In the genomic region with DNA sequence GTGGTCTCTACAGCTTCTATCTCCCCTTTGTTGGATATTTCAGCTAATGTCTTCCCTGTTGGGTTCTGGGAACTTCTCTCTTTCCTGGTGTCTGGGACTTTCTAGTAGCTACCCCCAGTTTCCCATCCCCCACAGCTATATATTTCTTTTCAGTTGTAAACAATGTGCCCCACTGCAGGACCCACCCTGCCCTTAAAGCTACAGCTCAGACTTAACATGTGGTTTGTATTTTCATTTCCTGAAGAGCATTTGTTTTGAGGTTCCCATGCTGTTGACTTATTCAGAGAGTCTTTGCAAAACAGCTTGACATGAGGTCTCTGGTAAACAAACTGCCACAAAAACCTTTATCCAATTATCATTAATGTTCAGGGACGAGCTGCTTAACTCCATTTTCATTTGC, we compare ENCODE assay signal across 22 mouse cellular contexts.
DNase-seq lines count a peak whose midpoint lies in the region; ATAC-seq lines count a peak whose summit lies in the region.
"Had no signal": no experiment of that assay in that cellular context is flagged by ENCODE, and none has a peak within 500 bp of the region (broad histone marks: within the 10 kb centered on the region; RNA-seq: fewer than 3 reads in every experiment).

No protein-coding gene starts in this region.

- no peaks in the 10 kb centered on the region; the same call in 1 of the 2 replicates for H3K4me1 ChIP-seq in embryonic facial prominence, embryonic 14.5 days (ENCODE audit: control insufficient read depth, insufficient read depth, low read length)
- H3K4me1 ChIP-seq in limb, embryonic 10.5 days = peaks cover 19% of the 10 kb centered on the region
- no peaks in the 10 kb centered on the region for H3K4me1 ChIP-seq in hindbrain, embryonic 12.5 days
- H3K4me1 ChIP-seq: forebrain, embryonic 13.5 days; heart, embryonic 12.5 days; hindbrain, embryonic 15.5 days had no signal

- WGBS in embryonic facial prominence, embryonic 14.5 days = 23% methylated on average over 1 of the region's 1 CpGs
- 22% methylated on average over 1 of the region's 1 CpGs for WGBS in limb, embryonic 10.5 days
- 72% methylated on average over 1 of the region's 1 CpGs for WGBS in hindbrain, embryonic 12.5 days

- H3K36me3 ChIP-seq in embryonic facial prominence, embryonic 14.5 days (ENCODE audit: control insufficient read depth, insufficient read depth, low read length) = no peaks in the 10 kb centered on the region
- H3K36me3 ChIP-seq in limb, embryonic 10.5 days = no peaks in the 10 kb centered on the region
- no peaks in the 10 kb centered on the region for H3K36me3 ChIP-seq in hindbrain, embryonic 12.5 days
- H3K36me3 ChIP-seq: heart, embryonic 12.5 days; hindbrain, embryonic 10.5 days; hindbrain, embryonic 15.5 days had no signal

- H3K27ac ChIP-seq in embryonic facial prominence, embryonic 14.5 days (replicated peaks; ENCODE audit: low read depth, low read length) = no peak overlapping the region
- peak overlapping the region; percentile 75 for H3K27ac ChIP-seq in limb, embryonic 10.5 days
- no peak overlapping the region for H3K27ac ChIP-seq in hindbrain, embryonic 12.5 days
- H3K27ac ChIP-seq: forebrain, embryonic 13.5 days; gastrocnemius, adult 2 months; hindbrain, embryonic 10.5 days; hindbrain, embryonic 15.5 days had no signal

- no peaks in the 10 kb centered on the region for H3K9me3 ChIP-seq in embryonic facial prominence, embryonic 14.5 days (ENCODE audit: control insufficient read depth, low read length)
- no peaks in the 10 kb centered on the region for H3K9me3 ChIP-seq in limb, embryonic 10.5 days (replicated peaks)
- H3K9me3 ChIP-seq in hindbrain, embryonic 12.5 days (replicated peaks) = no peaks in the 10 kb centered on the region
- H3K9me3 ChIP-seq: forebrain, embryonic 13.5 days; heart, embryonic 12.5 days; hindbrain, embryonic 10.5 days; hindbrain, embryonic 15.5 days had no signal

- H3K4me3 ChIP-seq in embryonic facial prominence, embryonic 14.5 days (ENCODE audit: low read depth, low read length) = no peak overlapping the region
- H3K4me3 ChIP-seq in limb, embryonic 10.5 days = no peak overlapping the region
- no peak overlapping the region for H3K4me3 ChIP-seq in hindbrain, embryonic 12.5 days
- H3K4me3 ChIP-seq: forebrain, embryonic 13.5 days; gastrocnemius, adult 2 months; heart, embryonic 12.5 days; hindbrain, embryonic 10.5 days; hindbrain, embryonic 15.5 days had no signal

- H3K4me2 ChIP-seq in embryonic facial prominence, embryonic 14.5 days (ENCODE audit: low read depth, low read length) = no peak overlapping the region
- H3K4me2 ChIP-seq in hindbrain, embryonic 12.5 days (replicated peaks) = no peak overlapping the region
- H3K4me2 ChIP-seq: forebrain, embryonic 13.5 days; heart, embryonic 12.5 days; hindbrain, embryonic 15.5 days had no signal

- ATAC-seq in activated CD4-positive, CD25-positive, alpha-beta regulatory T cell, adult 4 months = peak; percentile 60
- no peak for ATAC-seq in embryonic facial prominence, embryonic 14.5 days (ENCODE audit: low read depth)
- no peak for ATAC-seq in hindbrain, embryonic 12.5 days (ENCODE audit: low FRiP score)
- ATAC-seq: forebrain, embryonic 13.5 days; forebrain, postnatal 0 days; Patski had no signal

- H3K9ac ChIP-seq in embryonic facial prominence, embryonic 14.5 days (ENCODE audit: low read depth, low read length) = no peak overlapping the region
- no peak overlapping the region for H3K9ac ChIP-seq in hindbrain, embryonic 12.5 days
- H3K9ac ChIP-seq: forebrain, embryonic 13.5 days; forebrain, postnatal 0 days; heart, embryonic 12.5 days; hindbrain, embryonic 15.5 days had no signal

- peak; percentile 26 for DNase-seq in thymus, postnatal 0 days (ENCODE audit: low spot score)
- no peak for DNase-seq in thymus, postnatal 36 days
- DNase-seq in embryonic facial prominence, embryonic 14.5 days (ENCODE audit: low spot score) = peak; percentile 60
- no peak for DNase-seq in limb, embryonic 10.5 days (ENCODE audit: low spot score)
- no peak for DNase-seq in adrenal gland, postnatal 36 days
- no peak for DNase-seq in spleen, adult 12 weeks (ENCODE audit: low spot score)
- DNase-seq: adrenal gland, adult 8-10 months; cerebellum, adult 11 months; cerebellum, adult 8-10 months; cerebellum, postnatal 25 days; forebrain, postnatal 0 days; gastrocnemius, adult 2 months; gastrocnemius, postnatal 25 days; kidney, adult 11 months had no signal

- H3K27me3 ChIP-seq in embryonic facial prominence, embryonic 14.5 days (replicated peaks; ENCODE audit: control insufficient read depth, insufficient read depth, low read length) = no peaks in the 10 kb centered on the region
- H3K27me3 ChIP-seq in limb, embryonic 10.5 days (ENCODE audit: low read depth, poor library complexity, severe bottlenecking) = no peaks in the 10 kb centered on the region
- no peaks in the 10 kb centered on the region for H3K27me3 ChIP-seq in hindbrain, embryonic 12.5 days
- H3K27me3 ChIP-seq: CH12.LX; forebrain, embryonic 13.5 days; heart, embryonic 12.5 days; hindbrain, embryonic 15.5 days had no signal

Comparison
In these comparisons a context has a peak if more than half of its experiments do, and no peak if none do; other contexts are left out.
1. DNase-seq: peak in thymus, postnatal 0 days (single experiment) and embryonic facial prominence, embryonic 14.5 days (single experiment); none in thymus, postnatal 36 days (0 of 2), limb, embryonic 10.5 days (single experiment), adrenal gland, postnatal 36 days (0 of 2) and spleen, adult 12 weeks (single experiment).